Mouse (Mus musculus): Measurements from ENCODE around the gene Gm13287.

GRCm38 (mm10) chr4:88822995-88823394 is 19.9 kb downstream of the Gm13287 start:
- no peak for TF ChIP-seq CTCF (IDR thresholded peaks at IDR 0.05; ENCODE audit: control insufficient read depth, insufficient read depth, insufficient read length)
- TF ChIP-seq MYOG (IDR thresholded peaks at IDR 0.05; ENCODE audit: control insufficient read depth, extremely low read depth, insufficient read length), result no peak
- no peak for TF ChIP-seq CEBPB (IDR thresholded peaks at IDR 0.05; ENCODE audit: low read depth)
- TF ChIP-seq MAX (IDR thresholded peaks at IDR 0.05), result no peak
- no peak for TF ChIP-seq MYOD1 (IDR thresholded peaks at IDR 0.05; ENCODE audit: control insufficient read depth, insufficient read length, low read depth)
- no peak for TF ChIP-seq FOSL1 (IDR thresholded peaks at IDR 0.05; ENCODE audit: insufficient read depth, low read length, poor library complexity, severe bottlenecking)

Measured in C2C12 (cell line).